Mouse (Mus musculus): ENCODE data around the gene C2cd4c. TPM values are rescaled to one million over a fixed set of nuclear protein-coding genes. Genes with fewer than 3 reads are reported as not detected.
A peak's percentile ranks its signal among the peaks of the same experiment; 100 is the strongest.

The C2cd4c gene
- polyA plus RNA-seq (2012; rRNA removed) = not detected in 2 replicates

GRCm38 (mm10) chr10:79613578-79614304 is at the start of gene C2cd4c:
C2cd4c (minus strand) TSS chr10:79614025.
- Histone ChIP-seq H3K4me3 (ENCODE audit: extremely low read depth, insufficient read depth, insufficient read length) (peak within 1 kb of the TSS; percentile 41; the same call in 1 of the 2 replicates), H3K27me3 (ENCODE audit: control insufficient read depth, insufficient read depth, low read length) (peaks cover 14% of the 10 kb centered on the region), H3K36me3 (ENCODE audit: control insufficient read depth, insufficient read depth, low read length) (no peaks in the 10 kb centered on the region), H3K4me1 (ENCODE audit: control insufficient read depth, insufficient read depth, insufficient read length) (peaks cover 8% of the 10 kb centered on the region), H3K27ac (ENCODE audit: insufficient read depth, low read length) (no peak within 1 kb of the TSS)
- DNase-seq (ENCODE audit: low read depth in 1 of 2, low spot score in 2 of 2) = no peak
- 3% methylated on average over 55 of the region's 60 CpGs for WGBS
- TF ChIP-seq POLR2A (IDR thresholded peaks at IDR 0.05; ENCODE audit: low read depth, low read length) = no peak
- no peak for TF ChIP-seq CTCF (IDR thresholded peaks at IDR 0.05; ENCODE audit: extremely low read depth, insufficient read depth, insufficient read length, insufficient replicate concordance)

- TF ChIP-seq CTCF (IDR thresholded peaks at IDR 0.05; ENCODE audit: extremely low read depth, insufficient read depth, insufficient read length, insufficient replicate concordance) (no peak), POLR2A (IDR thresholded peaks at IDR 0.05; ENCODE audit: low read depth, low read length) (no peak)
- no peaks in the 10 kb centered on the region for H3K4me1 ChIP-seq (ENCODE audit: control insufficient read depth, insufficient read depth, insufficient read length)
- H3K36me3 ChIP-seq (ENCODE audit: control insufficient read depth, insufficient read depth, low read length) = no peaks in the 10 kb centered on the region
- H3K4me3 ChIP-seq (ENCODE audit: extremely low read depth, insufficient read depth, insufficient read length) = no peak overlapping the region
- DNase-seq (ENCODE audit: low read depth in 1 of 2, low spot score in 2 of 2) = no peak
- no peaks in the 10 kb centered on the region for H3K27me3 ChIP-seq (ENCODE audit: control insufficient read depth, insufficient read depth, low read length)
- WGBS = 55% methylated on average over 3 of the region's 3 CpGs
- H3K27ac ChIP-seq (ENCODE audit: insufficient read depth, low read length) = no peak overlapping the region
Observed at GRCm38 (mm10) chr10:79661861-79662260, 48.0 kb upstream of the C2cd4c start.

- H3K4me1 ChIP-seq (ENCODE audit: control insufficient read depth, insufficient read depth, insufficient read length) = no peaks in the 10 kb centered on the region
- no peaks in the 10 kb centered on the region for H3K27me3 ChIP-seq (ENCODE audit: control insufficient read depth, insufficient read depth, low read length)
- H3K27ac ChIP-seq (ENCODE audit: insufficient read depth, low read length) = no peak overlapping the region
- DNase-seq (ENCODE audit: low read depth in 1 of 2, low spot score in 2 of 2) = no peak
- no peaks in the 10 kb centered on the region for H3K36me3 ChIP-seq (ENCODE audit: control insufficient read depth, insufficient read depth, low read length)
- 86% methylated on average over 2 of the region's 2 CpGs for WGBS
- H3K4me3 ChIP-seq (ENCODE audit: extremely low read depth, insufficient read depth, insufficient read length) = no peak overlapping the region
- TF ChIP-seq POLR2A (IDR thresholded peaks at IDR 0.05; ENCODE audit: low read depth, low read length) (no peak), CTCF (IDR thresholded peaks at IDR 0.05; ENCODE audit: extremely low read depth, insufficient read depth, insufficient read length, insufficient replicate concordance) (no peak)
Observed at GRCm38 (mm10) chr10:79660298-79660697, 46.5 kb upstream of the C2cd4c start.

GRCm38 (mm10) chr10:79658829-79659228 is 45.0 kb upstream of the C2cd4c start:
- H3K4me3 ChIP-seq (ENCODE audit: extremely low read depth, insufficient read depth, insufficient read length) = no peak overlapping the region
- TF ChIP-seq POLR2A (IDR thresholded peaks at IDR 0.05; ENCODE audit: low read depth, low read length) = no peak
- H3K27me3 ChIP-seq (ENCODE audit: control insufficient read depth, insufficient read depth, low read length) = no peaks in the 10 kb centered on the region
- no peaks in the 10 kb centered on the region for H3K4me1 ChIP-seq (ENCODE audit: control insufficient read depth, insufficient read depth, insufficient read length)
- WGBS = 37% methylated on average over 4 of the region's 4 CpGs
- no peak overlapping the region for H3K27ac ChIP-seq (ENCODE audit: insufficient read depth, low read length)
- H3K36me3 ChIP-seq (ENCODE audit: control insufficient read depth, insufficient read depth, low read length) = no peaks in the 10 kb centered on the region
- no peak for DNase-seq (ENCODE audit: low read depth in 1 of 2, low spot score in 2 of 2)

- Histone ChIP-seq H3K27ac (ENCODE audit: insufficient read depth, low read length) (no peak overlapping the region), H3K27me3 (ENCODE audit: control insufficient read depth, insufficient read depth, low read length) (no peaks in the 10 kb centered on the region), H3K4me1 (ENCODE audit: control insufficient read depth, insufficient read depth, insufficient read length) (no peaks in the 10 kb centered on the region), H3K36me3 (ENCODE audit: control insufficient read depth, insufficient read depth, low read length) (no peaks in the 10 kb centered on the region), H3K4me3 (ENCODE audit: extremely low read depth, insufficient read depth, insufficient read length) (no peak overlapping the region)
- WGBS = 58% methylated on average over 1 of the region's 1 CpGs
- DNase-seq (ENCODE audit: low read depth in 1 of 2, low spot score in 2 of 2) = no peak
- TF ChIP-seq POLR2A (IDR thresholded peaks at IDR 0.05; ENCODE audit: low read depth, low read length) (no peak), CTCF (IDR thresholded peaks at IDR 0.05; ENCODE audit: extremely low read depth, insufficient read depth, insufficient read length, insufficient replicate concordance) (no peak)
Observed at GRCm38 (mm10) chr10:79654946-79655395, 41.1 kb upstream of the C2cd4c start.

DNA sequence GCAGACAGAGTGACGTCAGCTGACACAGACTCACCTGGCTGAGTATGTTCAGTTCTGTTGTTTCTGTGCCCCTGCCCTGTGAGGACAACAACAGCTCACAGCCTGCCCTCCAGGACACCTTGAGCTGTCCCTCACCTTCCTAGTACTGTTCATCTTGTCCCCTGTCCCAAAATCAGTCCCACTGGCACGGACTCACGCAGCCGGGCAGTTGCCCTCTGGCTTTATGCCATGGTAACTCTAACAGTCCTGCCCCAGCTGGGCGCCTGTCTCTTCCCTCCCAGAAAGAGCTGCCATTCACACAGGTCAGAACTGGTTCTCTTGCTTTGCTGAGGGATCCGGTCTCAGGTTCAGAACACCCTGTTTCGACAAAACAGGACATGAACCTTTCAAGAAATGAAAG is 39.0 kb upstream of the C2cd4c start:
- H3K27me3 ChIP-seq (ENCODE audit: control insufficient read depth, insufficient read depth, low read length) = no peaks in the 10 kb centered on the region
- TF ChIP-seq POLR2A (IDR thresholded peaks at IDR 0.05; ENCODE audit: low read depth, low read length) = no peak
- TF ChIP-seq CTCF (IDR thresholded peaks at IDR 0.05; ENCODE audit: extremely low read depth, insufficient read depth, insufficient read length, insufficient replicate concordance) = no peak
- no peak overlapping the region for H3K4me3 ChIP-seq (ENCODE audit: extremely low read depth, insufficient read depth, insufficient read length)
- H3K27ac ChIP-seq (ENCODE audit: insufficient read depth, low read length) = no peak overlapping the region
- no peaks in the 10 kb centered on the region for H3K36me3 ChIP-seq (ENCODE audit: control insufficient read depth, insufficient read depth, low read length)
- no peak for DNase-seq (ENCODE audit: low read depth in 1 of 2, low spot score in 2 of 2)
- 81% methylated on average over 7 of the region's 7 CpGs for WGBS
- H3K4me1 ChIP-seq (ENCODE audit: control insufficient read depth, insufficient read depth, insufficient read length) = no peaks in the 10 kb centered on the region

DNA sequence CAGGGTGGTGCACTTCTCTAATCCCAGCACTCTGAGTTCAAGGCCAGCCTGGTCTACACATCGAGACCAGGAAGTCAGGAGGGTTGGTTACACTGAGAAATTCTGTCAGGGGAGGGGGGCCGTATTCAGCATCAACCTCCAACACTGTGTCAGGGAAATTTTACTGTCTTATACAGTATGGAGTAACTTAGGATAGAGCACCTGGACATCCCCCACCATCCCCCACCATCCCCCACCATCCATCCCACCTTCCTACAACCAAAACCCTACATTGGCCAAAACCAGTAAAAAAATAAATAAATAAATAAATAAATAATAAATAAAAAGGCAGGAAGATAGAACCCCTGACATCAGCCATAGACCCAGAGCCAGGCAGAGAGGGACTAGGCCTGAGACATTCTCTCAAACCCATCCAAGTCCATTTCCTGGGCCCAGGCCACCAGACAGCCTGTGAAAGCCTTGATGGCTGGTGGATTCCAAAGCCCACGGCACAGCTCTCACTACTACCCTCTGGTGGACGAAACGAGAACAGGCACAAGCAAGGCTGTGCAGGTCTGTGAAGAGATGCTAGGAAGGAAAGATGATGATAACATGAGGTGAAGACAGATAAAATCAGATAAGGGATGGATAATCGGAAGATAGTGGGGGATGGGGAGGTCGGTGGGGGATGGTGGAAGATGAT is 35.4 kb upstream of the C2cd4c start:
- 24% methylated on average over 7 of the region's 7 CpGs for WGBS
- Histone ChIP-seq H3K27ac (ENCODE audit: insufficient read depth, low read length) (no peak overlapping the region), H3K4me3 (ENCODE audit: extremely low read depth, insufficient read depth, insufficient read length) (no peak overlapping the region), H3K4me1 (ENCODE audit: control insufficient read depth, insufficient read depth, insufficient read length) (no peaks in the 10 kb centered on the region), H3K27me3 (ENCODE audit: control insufficient read depth, insufficient read depth, low read length) (no peaks in the 10 kb centered on the region), H3K36me3 (ENCODE audit: control insufficient read depth, insufficient read depth, low read length) (no peaks in the 10 kb centered on the region)
- TF ChIP-seq POLR2A (IDR thresholded peaks at IDR 0.05; ENCODE audit: low read depth, low read length) (no peak), CTCF (IDR thresholded peaks at IDR 0.05; ENCODE audit: extremely low read depth, insufficient read depth, insufficient read length, insufficient replicate concordance) (peak; percentile 77; the same call in 1 of the 2 replicates)
- peak; percentile 30 to 49 for DNase-seq (ENCODE audit: low read depth in 1 of 2, low spot score in 2 of 2)
